32 mouse cellular contexts compared by ENCODE assay signal in the genomic region with DNA sequence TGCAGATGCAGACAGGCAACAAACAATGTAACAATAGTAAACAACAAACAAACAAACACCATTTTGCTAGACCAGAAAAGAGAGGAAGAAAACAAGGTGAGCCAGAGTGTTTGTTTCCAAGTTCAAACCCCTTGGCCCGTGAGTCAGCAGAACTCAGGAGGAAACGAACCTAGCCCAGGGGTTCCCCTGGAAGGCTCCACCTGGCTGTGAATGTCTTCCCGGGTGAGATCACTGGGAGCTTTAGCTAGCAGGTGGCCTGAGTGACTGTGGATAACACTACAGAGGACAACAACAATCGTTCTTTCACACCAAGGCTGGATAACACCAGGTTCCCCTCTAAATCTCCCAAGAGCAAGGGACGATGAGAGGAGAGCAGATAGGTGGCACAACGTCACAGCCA. TPM values are rescaled to one million over a fixed set of nuclear protein-coding genes. Genes with fewer than 3 reads are reported as not detected.
DNase-seq lines count a peak whose midpoint lies in the region; ATAC-seq and TF ChIP-seq lines count a peak whose summit lies in the region.
"Had no signal": no experiment of that assay in that cellular context is flagged by ENCODE, and none has a peak within 500 bp of the region (broad histone marks: within the 10 kb centered on the region; RNA-seq: fewer than 3 reads in every experiment).

No protein-coding gene starts in this region.

- DNase-seq in liver = peak; percentile 60
- DNase-seq in urinary bladder, postnatal 4 days (ENCODE audit: low spot score in 2 of 2) = no peak
- no peak for DNase-seq in layer of hippocampus, adult 9-10 months (ENCODE audit: low spot score)
- no peak for DNase-seq in Muller cell, postnatal 12 days (ENCODE audit: inconsistent ontology term)
- DNase-seq in cerebellum, adult 9-11 months = no peak
- DNase-seq: adrenal gland, adult 8-10 months; cerebellum, adult 11-12 months; cerebellum, postnatal 14 days; gastrocnemius, postnatal 14 days; kidney, adult 18-20 months; lung, adult 2 months; right cerebral cortex, postnatal 25 days; spleen, adult 18-20 months; thymus, adult 2 months; thymus, postnatal 4 days had no signal

- WGBS in intestine, postnatal 0 days = 64% methylated on average over 6 of the region's 6 CpGs
- WGBS in intestine, embryonic 16.5 days = 79% methylated on average over 6 of the region's 6 CpGs
- 53% methylated on average over 6 of the region's 6 CpGs for WGBS in liver, embryonic 15.5 days (ENCODE audit: insufficient replicate concordance)

- TF ChIP-seq CTCF in intestine, postnatal 0 days (IDR thresholded peaks at IDR 0.05; ENCODE audit: low read depth) = 0 out of 2 replicates have a peak, but pooled peaks have one; percentile 4

- H3K4me2 ChIP-seq in intestine, postnatal 0 days (replicated peaks; ENCODE audit: low read depth) = no peak overlapping the region
- no peak overlapping the region for H3K4me2 ChIP-seq in intestine, embryonic 16.5 days (ENCODE audit: low read depth, low read length)
- H3K4me2 ChIP-seq in liver, embryonic 15.5 days = peak overlapping the region; percentile 71
- H3K4me2 ChIP-seq: heart, embryonic 12.5 days; hindbrain, embryonic 14.5 days; kidney, embryonic 15.5 days; limb, embryonic 13.5 days; midbrain, embryonic 15.5 days; neural tube, embryonic 15.5 days had no signal

- H3K27ac ChIP-seq in intestine, postnatal 0 days (ENCODE audit: low read depth, low read length) = no peak overlapping the region
- H3K27ac ChIP-seq in intestine, embryonic 16.5 days (ENCODE audit: low read length) = no peak overlapping the region
- H3K27ac ChIP-seq in liver, embryonic 15.5 days (replicated peaks) = peak overlapping the region; percentile 95
- H3K27ac ChIP-seq: hindbrain, embryonic 14.5 days; kidney, embryonic 15.5 days; left cerebral cortex, adult 2 months; limb, embryonic 13.5 days; midbrain, embryonic 10.5 days; midbrain, embryonic 15.5 days; neural tube, embryonic 15.5 days had no signal

- no peaks in the 10 kb centered on the region for H3K27me3 ChIP-seq in intestine, postnatal 0 days (replicated peaks; ENCODE audit: control insufficient read depth, insufficient read depth, low read length)
- no peaks in the 10 kb centered on the region for H3K27me3 ChIP-seq in intestine, embryonic 16.5 days (replicated peaks; ENCODE audit: control insufficient read depth, insufficient read depth, low read length)
- H3K27me3 ChIP-seq in liver, embryonic 15.5 days = no peaks in the 10 kb centered on the region
- H3K27me3 ChIP-seq: heart, embryonic 12.5 days; kidney, embryonic 15.5 days; limb, embryonic 13.5 days; midbrain, embryonic 15.5 days; neural tube, embryonic 15.5 days had no signal

- no peak overlapping the region for H3K4me3 ChIP-seq in intestine, postnatal 0 days (ENCODE audit: low read depth, low read length)
- H3K4me3 ChIP-seq in intestine, embryonic 16.5 days (ENCODE audit: low read length) = no peak overlapping the region
- no peak overlapping the region for H3K4me3 ChIP-seq in liver, embryonic 15.5 days (replicated peaks)
- H3K4me3 ChIP-seq: heart, embryonic 12.5 days; kidney, embryonic 15.5 days; left cerebral cortex, adult 2 months; limb, embryonic 13.5 days; midbrain, embryonic 10.5 days; midbrain, embryonic 15.5 days; neural tube, embryonic 15.5 days had no signal

- 0 out of 2 replicates have a peak, but pooled peaks have one; percentile 34 for ATAC-seq in intestine, postnatal 0 days
- no peak for ATAC-seq in intestine, embryonic 16.5 days
- no peak for ATAC-seq in liver, embryonic 15.5 days (ENCODE audit: insufficient read depth)
- ATAC-seq: activated CD4-positive, CD25-positive, alpha-beta regulatory T cell, adult 4 months; CD4-positive, CD25-positive, alpha-beta regulatory T cell, adult 4 months; forebrain, embryonic 14.5 days; midbrain, embryonic 15.5 days had no signal

- no peaks in the 10 kb centered on the region for H3K9me3 ChIP-seq in intestine, postnatal 0 days (ENCODE audit: control insufficient read depth)
- no peaks in the 10 kb centered on the region for H3K9me3 ChIP-seq in intestine, embryonic 16.5 days (ENCODE audit: control insufficient read depth, low read length)
- H3K9me3 ChIP-seq in liver, embryonic 15.5 days (replicated peaks) = no peaks in the 10 kb centered on the region
- H3K9me3 ChIP-seq: heart, embryonic 12.5 days; kidney, embryonic 15.5 days; limb, embryonic 13.5 days; midbrain, embryonic 10.5 days; midbrain, embryonic 15.5 days; neural tube, embryonic 15.5 days had no signal

- H3K9ac ChIP-seq in intestine, postnatal 0 days (ENCODE audit: low read depth, low read length) = no peak overlapping the region
- no peak overlapping the region for H3K9ac ChIP-seq in intestine, embryonic 16.5 days (ENCODE audit: low read depth, low read length)
- H3K9ac ChIP-seq in liver, embryonic 15.5 days = peak overlapping the region; percentile 50
- H3K9ac ChIP-seq: heart, embryonic 12.5 days; hindbrain, embryonic 14.5 days; kidney, embryonic 15.5 days; limb, embryonic 13.5 days; midbrain, embryonic 15.5 days; neural tube, embryonic 15.5 days had no signal

- H3K36me3 ChIP-seq in intestine, postnatal 0 days (ENCODE audit: control insufficient read depth, insufficient read depth) = peaks cover 10% of the 10 kb centered on the region; the same call in 1 of the 2 replicates
- H3K36me3 ChIP-seq in intestine, embryonic 16.5 days (ENCODE audit: control insufficient read depth, insufficient read depth, low read length) = peaks cover 5% of the 10 kb centered on the region
- peaks cover 27% of the 10 kb centered on the region for H3K36me3 ChIP-seq in liver, embryonic 15.5 days (replicated peaks)
- H3K36me3 ChIP-seq: midbrain, embryonic 15.5 days; neural tube, embryonic 15.5 days had no signal

- H3K4me1 ChIP-seq in intestine, postnatal 0 days (replicated peaks; ENCODE audit: control insufficient read depth, insufficient read depth, low read length) = 0 out of 2 replicates have a peak, but pooled peaks cover 7% of the 10 kb centered on the region
- H3K4me1 ChIP-seq in intestine, embryonic 16.5 days (ENCODE audit: control insufficient read depth, insufficient read depth, low read length) = peaks cover 32% of the 10 kb centered on the region
- peaks cover 99% of the 10 kb centered on the region for H3K4me1 ChIP-seq in liver, embryonic 15.5 days (replicated peaks)
- H3K4me1 ChIP-seq: midbrain, embryonic 15.5 days had no signal

RNA-seq across cellular contexts. Expression of a gene that starts 12.5 kb away (rescaled TPM):
- 5.1 TPM in 2 replicates for polyA plus RNA-seq in intestine, postnatal 0 days (2015; fragmentation: Nextera tagmentation; extraction: Ambion mirVana)
- polyA plus RNA-seq in intestine, embryonic 16.5 days (2015; fragmentation: Nextera tagmentation; extraction: Ambion mirVana) = 7.1 and 7.8 TPM in 2 replicates
- 6.6 and 7.4 TPM in 2 replicates for polyA plus RNA-seq in liver, embryonic 15.5 days (2015; fragmentation: Nextera tagmentation; extraction: Ambion mirVana)

RNA-seq across cellular contexts. Expression of a gene that starts 22.3 kb away (rescaled TPM):
- polyA plus RNA-seq in intestine, postnatal 0 days (2015; fragmentation: Nextera tagmentation; extraction: Ambion mirVana) = 18.2 and 23.2 TPM in 2 replicates
- 31.0 and 32.5 TPM in 2 replicates for polyA plus RNA-seq in intestine, embryonic 16.5 days (2015; fragmentation: Nextera tagmentation; extraction: Ambion mirVana)
- not detected in 2 replicates for polyA plus RNA-seq in liver, embryonic 15.5 days (2015; fragmentation: Nextera tagmentation; extraction: Ambion mirVana)
- polyA plus RNA-seq: cortical plate, adult 2 months; embryonic facial prominence, embryonic 14.5 days; forebrain, embryonic 14.5 days; heart, embryonic 12.5 days; heart, postnatal 0 days; hindbrain, embryonic 14.5 days; limb, embryonic 13.5 days; midbrain, embryonic 10.5 days; midbrain, embryonic 15.5 days; neural tube, embryonic 15.5 days had no signal

Comparison
In these comparisons a context has a peak if more than half of its experiments do, and no peak if none do; other contexts are left out.
1. RNA of a gene that starts 22.3 kb away (polyA plus RNA-seq): 31.0 to 32.5 TPM in intestine, embryonic 16.5 days and 18.2 to 23.2 TPM in intestine, postnatal 0 days; not detected in liver, embryonic 15.5 days; every median in the first group is over 10 times any median in the second.